Mouse (Mus musculus) testis, postnatal 14 days (tissue): ENCODE measurements around the gene Rph3a.

Source experiments
- DNase-seq: peaks from one replicate; pipeline ENCODE4 v3.0.0; 2021; ENCODE audit warnings: low spot score

The Rph3a gene

GRCm38 (mm10) chr5:121009811-121010569 lies at the start of gene Rph3a:
Gene Rph3a (minus strand): TSS chr5:121010092.
- no peak for DNase-seq

DNA sequence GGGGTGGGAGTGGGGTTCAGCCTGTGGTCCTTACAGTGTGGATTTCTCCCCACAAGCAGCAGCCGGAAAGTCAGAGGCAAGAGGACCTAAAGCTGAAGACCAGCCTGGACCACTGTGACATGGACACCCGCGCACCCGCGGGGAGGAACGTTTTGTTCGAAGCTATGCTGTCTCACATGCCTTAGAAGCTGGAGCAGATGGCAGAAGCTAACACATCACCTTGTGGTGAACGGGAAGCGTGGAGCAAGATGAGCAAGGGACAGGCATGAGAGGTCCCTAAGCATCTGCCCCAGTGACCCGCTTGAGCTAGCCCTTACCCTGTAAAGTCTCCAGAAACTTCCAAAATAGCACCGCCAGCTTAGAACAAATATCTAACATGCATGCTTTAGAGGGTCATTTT lies 48.4 kb upstream of the Rph3a start:
- no peak for DNase-seq

GRCm38 (mm10) chr5:121053886-121054285 lies 44.0 kb upstream of the Rph3a start:
- no peak for DNase-seq

DNA sequence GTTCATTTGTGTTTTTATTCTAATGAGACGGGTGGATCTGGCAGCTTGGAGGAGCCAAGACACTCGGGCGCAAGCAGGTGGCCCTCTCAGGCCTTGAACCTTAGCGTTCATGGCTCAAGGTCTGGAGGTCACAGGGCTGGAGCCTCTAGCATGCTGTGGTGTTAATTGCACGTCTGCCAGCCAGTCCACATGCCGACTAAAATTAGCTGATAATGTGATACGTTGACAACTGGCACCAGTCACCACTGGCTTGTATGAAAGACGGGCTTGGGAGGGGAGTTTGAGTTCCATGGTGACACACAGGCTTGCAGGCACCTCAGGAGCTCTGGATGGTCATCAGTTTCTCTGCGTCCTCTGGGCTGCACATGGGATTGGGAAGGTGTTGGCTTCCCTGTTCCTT lies 31.9 kb upstream of the Rph3a start:
- DNase-seq, result no peak

- no peak for DNase-seq
Observed at GRCm38 (mm10) chr5:121039465-121039864, 29.6 kb upstream of the Rph3a start.

DNA sequence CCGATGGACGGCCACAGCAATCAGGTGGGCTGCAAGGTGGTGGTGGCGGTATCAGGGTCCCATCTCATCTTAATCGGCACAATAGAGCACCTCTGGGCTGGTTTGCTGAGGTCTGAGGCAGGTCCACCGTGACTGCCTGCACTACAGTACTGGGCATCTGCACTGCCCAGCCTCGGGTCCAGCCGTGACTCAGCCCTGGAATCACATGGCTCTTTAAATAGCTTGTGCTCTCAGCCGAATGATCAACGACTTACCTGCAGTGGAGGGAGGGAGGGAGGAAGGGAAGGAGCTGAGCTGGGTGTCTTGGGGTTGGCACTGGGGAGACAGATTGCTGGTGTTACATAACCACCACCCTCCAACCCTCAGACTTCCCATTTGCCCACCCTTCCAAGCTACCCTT lies 20.3 kb upstream of the Rph3a start:
- no peak for DNase-seq

DNA sequence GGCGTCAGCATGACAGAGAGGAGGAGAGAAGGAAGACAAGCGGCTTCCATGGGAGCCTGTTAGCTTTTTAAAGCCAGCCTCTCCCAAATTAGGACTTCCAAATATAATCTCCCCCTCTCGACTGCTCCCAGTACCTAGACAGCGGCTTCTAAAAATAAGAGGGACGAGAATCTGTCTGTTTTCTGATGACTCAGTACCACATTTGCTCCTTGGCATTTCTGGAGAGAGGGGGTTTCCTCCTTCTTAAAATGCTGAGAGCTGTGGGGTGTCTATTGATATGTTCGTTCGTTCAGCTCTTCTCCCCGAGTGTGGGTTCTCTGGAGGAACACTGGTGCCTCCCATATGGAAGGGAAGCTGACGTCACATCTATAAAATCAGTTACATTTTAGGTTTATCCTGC lies 9.6 kb upstream of the Rph3a start:
- DNase-seq, result no peak

DNA sequence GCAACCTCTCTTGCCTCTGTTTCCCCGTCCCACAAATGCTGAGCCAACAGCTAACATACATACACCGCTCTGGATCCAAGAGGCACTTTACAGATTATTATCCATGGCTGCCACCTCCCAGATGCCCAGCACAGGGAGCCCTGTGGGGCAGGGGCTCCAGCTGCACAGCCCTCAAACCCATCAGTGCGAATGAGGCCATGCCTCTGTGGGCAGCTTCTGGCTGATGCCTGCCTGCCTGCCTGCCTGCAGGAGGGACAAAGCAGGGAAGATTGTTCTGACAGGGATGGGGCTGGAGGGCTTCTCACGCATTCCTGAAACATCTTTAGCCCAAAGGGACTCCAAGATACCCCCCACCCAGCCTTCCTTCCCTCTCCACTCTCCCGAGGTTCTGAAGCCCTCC lies 7.8 kb upstream of the Rph3a start:
- DNase-seq, result no peak

DNA sequence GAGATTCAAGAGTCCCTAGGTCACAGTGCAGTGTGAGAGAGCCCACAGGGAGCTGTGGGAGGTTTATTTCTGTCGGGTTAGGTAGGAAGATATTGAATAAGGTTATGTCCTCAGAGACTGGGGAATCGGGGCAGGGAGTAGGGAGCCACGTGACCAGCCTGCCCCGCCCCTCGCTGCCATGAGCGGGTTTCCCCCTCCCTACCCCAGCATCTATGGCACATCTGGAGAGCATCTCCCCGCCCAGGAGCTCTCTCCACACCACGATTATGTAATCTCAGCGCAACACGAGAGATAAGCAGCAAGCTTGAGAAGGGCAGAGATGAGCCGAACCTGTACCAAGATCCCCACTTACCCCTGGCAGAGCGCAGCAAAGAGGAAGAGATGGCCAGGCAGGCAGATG lies 6.5 kb upstream of the Rph3a start:
- no peak for DNase-seq

DNA sequence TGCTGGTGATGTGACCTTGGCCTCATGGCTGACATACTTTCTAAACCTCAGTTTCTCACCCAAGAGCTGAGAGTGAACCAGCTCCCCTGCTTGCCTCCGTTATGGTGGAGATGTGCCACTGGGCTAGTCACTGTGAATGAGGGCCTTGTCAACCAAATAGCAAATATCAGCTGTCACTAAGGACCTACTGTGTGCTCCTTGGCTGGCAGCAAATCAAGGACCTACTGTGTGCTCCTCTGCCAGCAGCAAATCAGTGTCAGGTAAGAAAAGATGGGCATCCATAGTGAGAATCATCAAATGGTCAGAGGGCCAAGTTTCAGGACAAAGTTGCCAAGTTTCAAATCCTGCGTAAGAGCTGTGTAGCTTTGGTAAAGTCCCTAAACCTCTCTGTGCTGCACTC lies 4.6 kb upstream of the Rph3a start:
- no peak for DNase-seq

GRCm38 (mm10) chr5:121011962-121012361 lies 2.1 kb upstream of the Rph3a start:
- no peak for DNase-seq

- peak; percentile 23 for DNase-seq
Observed at GRCm38 (mm10) chr5:121009406-121009805, 486 bp downstream of the Rph3a start.

- no peak for DNase-seq
Observed at GRCm38 (mm10) chr5:121008411-121009239, 1.3 kb downstream of the Rph3a start.

- DNase-seq, result no peak
Observed at GRCm38 (mm10) chr5:121007563-121007962, 2.3 kb downstream of the Rph3a start.

DNA sequence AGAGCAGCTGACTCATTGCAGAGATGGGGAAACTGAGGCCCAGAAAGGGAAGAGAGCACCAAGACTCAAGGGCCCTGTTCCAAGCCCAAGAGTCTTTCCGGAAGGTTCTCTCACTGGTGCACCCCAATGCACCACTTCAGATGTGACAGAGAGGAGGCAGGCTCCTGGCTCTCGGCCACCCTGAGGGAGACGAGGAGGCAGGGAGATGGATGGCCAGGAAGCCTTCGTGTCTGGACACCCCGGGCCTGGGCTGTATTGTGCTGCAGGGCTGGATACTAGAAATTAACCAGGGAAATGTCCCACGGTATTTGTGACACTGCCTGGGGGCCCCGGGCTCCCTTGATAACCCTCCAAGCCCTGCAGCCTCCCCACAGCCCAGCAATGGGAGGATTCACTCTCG lies 2.8 kb downstream of the Rph3a start:
- no peak for DNase-seq

DNA sequence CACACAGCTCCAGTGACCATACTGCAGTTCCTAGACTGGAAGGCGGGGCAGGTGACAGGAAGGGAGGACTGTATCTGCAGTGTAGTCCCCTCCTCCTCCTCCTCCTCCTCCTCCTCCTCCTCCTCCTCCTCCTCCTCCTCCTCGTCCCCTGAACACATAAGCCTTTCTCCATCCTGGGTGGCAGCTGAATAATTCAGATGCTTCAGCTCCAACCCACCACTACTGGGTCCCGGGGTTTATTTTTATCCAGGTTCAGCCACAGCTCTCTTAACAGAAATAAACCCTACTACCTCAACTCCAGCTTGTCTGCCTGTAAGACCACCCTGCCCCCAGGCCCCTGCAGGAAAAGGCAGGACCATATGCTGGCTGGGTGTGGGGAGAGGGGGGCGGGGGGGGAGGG lies 3.7 kb downstream of the Rph3a start:
- no peak for DNase-seq

- no peak for DNase-seq
Observed at GRCm38 (mm10) chr5:121003781-121004180, 6.1 kb downstream of the Rph3a start.

GRCm38 (mm10) chr5:120999573-120999972 lies 10.3 kb downstream of the Rph3a start:
- DNase-seq, result no peak

- DNase-seq, result no peak
Observed at GRCm38 (mm10) chr5:120988373-120988772, 21.5 kb downstream of the Rph3a start.

- DNase-seq, result no peak
Observed at GRCm38 (mm10) chr5:120983029-120983428, 26.9 kb downstream of the Rph3a start.

DNA sequence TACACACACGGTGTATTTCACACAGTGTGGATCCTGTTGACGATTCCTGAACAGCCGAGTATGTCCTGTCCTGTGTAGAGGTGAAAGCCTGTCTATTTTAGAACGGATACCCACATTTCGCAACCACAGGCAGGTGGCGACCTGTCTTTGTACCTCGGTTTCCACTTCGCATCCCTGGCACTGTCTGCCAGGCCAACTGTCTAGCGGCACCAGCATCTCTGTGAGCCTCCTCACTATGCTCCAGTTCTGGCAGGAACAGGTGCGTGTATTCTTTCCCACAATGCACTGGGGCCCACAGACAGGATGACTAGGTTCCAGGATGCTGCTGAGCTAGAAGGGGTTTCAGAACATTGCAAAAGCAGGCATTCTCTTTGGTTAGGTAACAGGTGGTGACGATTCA lies 28.7 kb downstream of the Rph3a start:
- no peak for DNase-seq

GRCm38 (mm10) chr5:120980116-120980515 lies 29.8 kb downstream of the Rph3a start:
- DNase-seq, result peak; percentile 19

DNA sequence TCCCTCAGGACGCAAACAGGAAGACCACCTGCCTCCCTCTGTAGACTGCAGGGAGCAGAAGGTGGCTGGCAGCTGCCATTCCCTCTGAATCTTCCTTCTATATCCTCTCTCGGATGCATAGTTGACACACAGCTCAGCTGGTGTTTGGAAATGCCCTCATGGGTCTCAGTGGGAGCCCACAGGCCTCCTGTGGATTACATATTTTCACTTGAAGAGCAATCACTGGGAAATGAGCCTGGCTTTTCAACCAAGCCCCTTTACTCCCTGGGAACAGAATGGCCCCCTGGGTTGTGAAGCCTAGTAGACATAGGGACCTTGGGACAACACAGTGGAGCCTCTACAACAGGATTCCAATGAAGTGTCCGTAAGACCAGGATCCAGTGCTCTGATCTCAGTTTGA lies 33.8 kb downstream of the Rph3a start:
- no peak for DNase-seq

- DNase-seq, result no peak
Observed at GRCm38 (mm10) chr5:120974522-120974921, 35.4 kb downstream of the Rph3a start.
